Mouse (Mus musculus) embryonic stem cell, embryonic (primary cell): ENCODE data around the gene Gid8.

Source experiments
- CTCF ChIA-PET, 4 experiments: fragments of 300-600 bp in 2 of 4; fragments of 350-600 bp in 2 of 4; sonication (Branson Sonifier 250); formaldehyde crosslinking; loops; one replicate each; lab custom pipeline; 2022; ENCODE audit warnings: inconsistent platforms in 2 of 4; lab: Charles Lee
- POLR2A ChIA-PET, 4 experiments: fragments of 300-600 bp in 2 of 4; fragments of 350-600 bp in 2 of 4; sonication (Branson Sonifier 250); formaldehyde crosslinking; loops; one replicate each; lab custom pipeline; 2022; ENCODE audit warnings: antibody characterized with exemption in 4 of 4, inconsistent platforms in 1 of 4; lab: Charles Lee

Gid8 gene

DNA sequence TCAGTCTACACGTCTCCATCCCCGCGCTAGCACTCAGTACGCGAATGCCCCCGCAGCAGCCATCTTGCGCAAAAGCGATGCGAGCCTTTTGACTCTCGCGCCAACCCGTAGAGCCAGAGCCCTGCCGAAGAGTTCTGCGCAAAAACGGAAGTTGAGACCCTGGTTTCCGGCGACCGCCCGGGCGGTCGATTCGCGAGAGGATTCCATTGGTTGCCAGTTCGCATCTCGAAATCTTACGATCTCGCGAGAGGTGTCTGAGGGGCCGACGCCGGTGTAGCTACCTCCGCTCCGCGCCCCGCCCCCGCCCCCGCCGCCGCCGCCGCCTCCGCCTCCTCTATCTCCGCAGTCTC, at the start of gene Gid8, which contains the start of gene Dido1:
Gid8 (plus strand) TSS at position 195 of the 350 bp plus-strand sequence.
Dido1 (minus strand) TSS at position 77 of the 350 bp plus-strand sequence.
- CTCF ChIA-PET = interaction anchor here in 3 of 4 experiments (0.5 to 2.1 kb wide), 6 partner anchors 16 to 180 kb away, joined by 3 to 10 read pairs (median 4); no protein-coding TSS in a partner anchor
- POLR2A ChIA-PET = interaction anchor here (0.6 to 64.3 kb wide), 60 partner anchors 4 to 1471 kb away, joined by 3 to 2948 read pairs (median 4); partner anchors contain the start of genes Slc17a9 (in 2 of the 4), Slco4a1 (in 2 of the 4), Tcfl5 (in 2 of the 4) and Ythdf1 (in 2 of the 4)

DNA sequence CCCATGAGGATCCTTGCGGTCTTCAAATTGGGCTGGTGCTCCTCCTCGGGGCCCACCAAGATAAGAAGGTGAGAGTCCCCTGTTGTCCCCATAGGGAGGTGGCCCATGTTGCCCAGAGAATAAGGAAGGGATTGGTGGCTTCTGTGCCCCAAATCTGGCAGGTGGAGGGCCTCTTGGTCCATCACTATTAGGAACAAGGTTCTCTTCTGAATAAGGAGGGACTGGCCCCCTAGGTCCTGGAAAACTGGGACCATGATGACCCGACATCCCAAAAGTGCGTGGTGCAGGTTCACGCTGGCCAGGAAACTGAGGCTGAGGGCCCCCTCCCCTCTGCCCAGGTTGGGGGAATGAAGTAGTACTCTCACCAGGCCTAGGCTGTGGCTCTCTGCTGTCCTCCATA, 49.4 kb upstream of the Gid8 start:
- ChIA-PET CTCF (no interaction called here), POLR2A (interaction anchor here in 2 of 4 experiments (0.7 to 64.3 kb wide), 6 partner anchors 8 to 70 kb away, joined by 3 to 2948 read pairs (median 5); partner anchors contain the start of genes Dido1 (in 1 of the 2), Gid8 (in 1 of the 2) and Slc17a9 (in 1 of the 2))

GRCm38 (mm10) chr2:180662008-180662407, 47.9 kb upstream of the Gid8 start:
- CTCF ChIA-PET = interaction anchor here in 3 of 4 experiments (0.6 to 1.6 kb wide), 5 partner anchors 13 to 83 kb away, joined by 3 read pairs; no protein-coding TSS in a partner anchor

DNA sequence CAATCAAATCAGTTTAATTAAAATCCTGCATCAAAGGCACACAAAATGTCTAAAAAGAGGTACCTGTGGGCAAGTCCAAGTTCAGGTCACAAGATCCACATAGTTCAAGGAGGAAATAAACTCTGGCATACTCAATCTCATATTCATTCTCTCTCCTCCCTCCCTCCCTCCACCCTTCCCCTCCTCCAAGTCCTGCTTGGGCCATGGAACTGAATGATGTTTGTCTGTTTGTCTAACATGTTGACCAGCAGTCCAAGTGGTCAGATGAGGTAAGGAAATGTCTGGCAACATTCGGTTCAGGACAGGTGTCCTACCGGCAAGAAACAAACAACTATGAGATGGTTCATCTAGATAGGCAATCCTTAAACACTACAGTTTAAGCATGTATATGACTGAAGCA, 33.2 kb upstream of the Gid8 start:
- ChIA-PET CTCF (interaction anchor here in 1 of 4 experiments (2.6 kb wide), 1 partner anchor 29 kb away, joined by 13 read pairs; no protein-coding TSS in a partner anchor), POLR2A (interaction anchor here in 2 of 4 experiments (1.2 to 64.3 kb wide), 5 partner anchors 14 to 57 kb away, joined by 3 to 2948 read pairs (median 40); partner anchors contain the start of genes Dido1 (in 2 of the 2), Gid8 (in 2 of the 2) and Slc17a9 (in 1 of the 2))

More at GRCm38 (mm10) chr2:180662008-180662407, 47.9 kb upstream of the Gid8 start:
- POLR2A ChIA-PET = interaction anchor here in 2 of 4 experiments (1.1 to 64.3 kb wide), 7 partner anchors 14 to 52 kb away, joined by 3 to 2948 read pairs (median 4); partner anchors contain the start of genes Dido1 (in 1 of the 2), Gid8 (in 1 of the 2), Slc17a9 (in 1 of the 2) and Tcfl5 (in 1 of the 2)

- POLR2A ChIA-PET = interaction anchor here (0.7 to 64.3 kb wide), 55 partner anchors 11 to 508 kb away, joined by 3 to 2948 read pairs (median 4); partner anchors contain the start of genes Dido1 (in 3 of the 4), Gid8 (in 3 of the 4), Bhlhe23 (in 1 of the 4) and Mrgbp (in 1 of the 4)
Observed at GRCm38 (mm10) chr2:180678609-180679140, 31.2 kb upstream of the Gid8 start.

GRCm38 (mm10) chr2:180681225-180681624, 28.7 kb upstream of the Gid8 start:
- POLR2A ChIA-PET = interaction anchor here in 3 of 4 experiments (1.0 to 64.3 kb wide), 4 partner anchors 11 to 33 kb away, joined by 3 to 2948 read pairs (median 104); partner anchors contain the start of genes Dido1 (in 1 of the 3), Gid8 (in 1 of the 3) and Slc17a9 (in 1 of the 3)

More at GRCm38 (mm10) chr2:180678609-180679140, 31.2 kb upstream of the Gid8 start:
- CTCF ChIA-PET = interaction anchor here (0.6 to 2.8 kb wide), 97 partner anchors 9 to 794 kb away, joined by 3 to 25 read pairs (median 5); partner anchors contain the start of genes Ogfr (in 2 of the 4), Dido1 (in 1 of the 4), Gid8 (in 1 of the 4) and Mrgbp (in 1 of the 4)

GRCm38 (mm10) chr2:180683524-180683923, 26.4 kb upstream of the Gid8 start:
- ChIA-PET POLR2A (interaction anchor here in 2 of 4 experiments (0.5 to 64.3 kb wide), 8 partner anchors 9 to 72 kb away, joined by 3 to 2948 read pairs (median 6); partner anchors contain the start of genes Dido1 (in 1 of the 2), Gid8 (in 1 of the 2) and Slc17a9 (in 1 of the 2)), CTCF (no interaction called here)

More at GRCm38 (mm10) chr2:180681225-180681624, 28.7 kb upstream of the Gid8 start:
- CTCF ChIA-PET = interaction anchor here in 1 of 4 experiments (1.7 kb wide), 2 partner anchors 24 to 63 kb away, joined by 4 to 6 read pairs; no protein-coding TSS in a partner anchor

GRCm38 (mm10) chr2:180684031-180684430, 25.9 kb upstream of the Gid8 start:
- ChIA-PET POLR2A (interaction anchor here in 3 of 4 experiments (0.5 to 64.3 kb wide), 6 partner anchors 9 to 225 kb away, joined by 3 to 2948 read pairs (median 28); partner anchors contain the start of genes Dido1 (in 1 of the 3), Gid8 (in 1 of the 3) and Slc17a9 (in 1 of the 3)), CTCF (interaction anchor here in 1 of 4 experiments (1.0 kb wide), 1 partner anchor 11 kb away, joined by 4 read pairs; no protein-coding TSS in a partner anchor)

DNA sequence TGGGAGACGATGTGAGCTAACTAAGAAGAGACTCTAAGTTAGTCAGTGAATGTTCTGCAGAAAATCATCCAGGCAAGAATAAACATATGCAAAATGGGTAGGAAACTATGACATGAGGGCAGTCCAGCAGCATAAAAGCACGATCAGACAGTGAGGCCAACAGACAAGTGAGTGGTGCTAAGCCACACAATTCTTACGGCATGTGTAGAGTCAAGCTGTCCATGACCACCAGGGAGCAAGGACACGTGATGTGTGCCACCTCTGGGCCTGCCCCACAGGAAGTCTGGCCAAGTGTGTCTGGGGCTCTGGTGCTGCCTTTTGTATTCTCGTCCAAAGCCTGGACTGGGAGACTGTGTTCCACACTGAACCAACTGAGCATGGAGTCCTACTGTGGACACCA, 20.1 kb upstream of the Gid8 start:
- POLR2A ChIA-PET = interaction anchor here (0.6 to 64.3 kb wide), 11 partner anchors 3 to 580 kb away, joined by 3 to 2948 read pairs (median 23); partner anchors contain the start of genes Dido1 (in 2 of the 4), Gid8 (in 2 of the 4) and Slc17a9 (in 1 of the 4)
- CTCF ChIA-PET = interaction anchor here in 2 of 4 experiments (1.1 to 4.8 kb wide), 3 partner anchors 11 to 32 kb away, joined by 4 to 18 read pairs (median 11); no protein-coding TSS in a partner anchor

- ChIA-PET POLR2A (interaction anchor here in 3 of 4 experiments (1.0 to 64.3 kb wide), 13 partner anchors 0 to 52 kb away, joined by 3 to 2948 read pairs (median 15); partner anchors contain the start of genes Dido1 (in 3 of the 3), Gid8 (in 3 of the 3), Slc17a9 (in 1 of the 3) and Tcfl5 (in 1 of the 3)), CTCF (interaction anchor here in 3 of 4 experiments (0.6 to 4.8 kb wide), 5 partner anchors 12 to 52 kb away, joined by 3 to 18 read pairs (median 3); no protein-coding TSS in a partner anchor)
Observed at GRCm38 (mm10) chr2:180692630-180693029, 17.3 kb upstream of the Gid8 start.

DNA sequence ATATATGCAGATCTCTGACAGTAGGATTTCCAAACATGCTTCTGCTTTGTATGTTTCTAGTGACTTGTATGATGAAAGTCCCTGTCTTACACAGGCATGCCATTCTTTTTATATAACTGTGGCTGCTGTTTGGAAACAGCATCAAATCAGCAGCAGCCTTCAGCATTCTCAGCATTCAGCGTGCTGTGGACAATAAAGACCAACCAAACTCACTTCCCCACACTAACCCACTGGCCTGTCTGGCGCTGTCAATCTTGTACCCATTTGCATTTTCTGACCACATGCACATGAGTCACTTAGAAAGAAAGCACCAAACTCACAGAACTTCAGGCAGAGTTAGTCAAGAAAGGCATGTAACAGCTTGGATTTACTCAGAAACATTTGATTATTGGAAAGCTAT, 14.7 kb upstream of the Gid8 start:
- POLR2A ChIA-PET = interaction anchor here (0.8 to 64.3 kb wide), 12 partner anchors 3 to 82 kb away, joined by 3 to 2948 read pairs (median 6); partner anchors contain the start of genes Dido1 (in 3 of the 4), Gid8 (in 3 of the 4), Bhlhe23 (in 1 of the 4) and Slc17a9 (in 1 of the 4)
- CTCF ChIA-PET = interaction anchor here in 2 of 4 experiments (0.9 to 1.1 kb wide), 2 partner anchors 11 to 17 kb away, joined by 4 to 7 read pairs; no protein-coding TSS in a partner anchor

GRCm38 (mm10) chr2:180700457-180700856, 9.5 kb upstream of the Gid8 start:
- ChIA-PET POLR2A (interaction anchor here in 3 of 4 experiments (0.5 to 64.3 kb wide), 18 partner anchors 8 to 243 kb away, joined by 3 to 2948 read pairs (median 6); partner anchors contain the start of genes Dido1 (in 3 of the 3), Gid8 (in 3 of the 3) and Slc17a9 (in 2 of the 3)), CTCF (interaction anchor here in 1 of 4 experiments (1.1 to 2.2 kb wide), 2 partner anchors 22 to 43 kb away, joined by 4 to 8 read pairs; no protein-coding TSS in a partner anchor)

- POLR2A ChIA-PET = interaction anchor here (0.5 to 64.3 kb wide), 46 partner anchors 9 to 599 kb away, joined by 3 to 2948 read pairs (median 5); partner anchors contain the start of genes Dido1 (in 3 of the 4), Gid8 (in 3 of the 4), Slc17a9 (in 2 of the 4) and Ythdf1 (in 2 of the 4)
- CTCF ChIA-PET = interaction anchor here (0.8 to 2.2 kb wide), 9 partner anchors 13 to 122 kb away, joined by 3 to 15 read pairs (median 4); no protein-coding TSS in a partner anchor
Observed at GRCm38 (mm10) chr2:180701053-180701766, 8.7 kb upstream of the Gid8 start.

- CTCF ChIA-PET = interaction anchor here (0.5 to 2.2 kb wide), 12 partner anchors 10 to 348 kb away, joined by 3 to 15 read pairs (median 3); no protein-coding TSS in a partner anchor
- POLR2A ChIA-PET = interaction anchor here (0.5 to 64.3 kb wide), 60 partner anchors 6 to 899 kb away, joined by 3 to 2948 read pairs (median 5); partner anchors contain the start of genes Dido1 (in 3 of the 4), Gid8 (in 3 of the 4), Rps21 (in 2 of the 4) and Slc17a9 (in 2 of the 4)
Observed at GRCm38 (mm10) chr2:180701767-180702621, 7.9 kb upstream of the Gid8 start.

- ChIA-PET POLR2A (interaction anchor here (0.6 to 64.3 kb wide), 46 partner anchors 7 to 899 kb away, joined by 3 to 2948 read pairs (median 5); partner anchors contain the start of genes Dido1 (in 2 of the 4), Gid8 (in 2 of the 4), Slc17a9 (in 2 of the 4) and Ythdf1 (in 2 of the 4)), CTCF (interaction anchor here in 3 of 4 experiments (0.9 to 2.2 kb wide), 8 partner anchors 9 to 76 kb away, joined by 3 to 15 read pairs (median 4); no protein-coding TSS in a partner anchor)
Observed at GRCm38 (mm10) chr2:180702701-180703149, 7.2 kb upstream of the Gid8 start.
